Mouse (Mus musculus) embryonic fibroblast, embryonic 13.5 days (primary cell): ENCODE data around the gene Celf2.

ENCODE experiments used
- CTCF ChIP-seq: IDR thresholded peaks from 2 replicates; pipeline ENCODE4 v1.5.1; 2011; ENCODE audit warnings: mild to moderate bottlenecking, control low read depth, low read length, moderate library complexity, borderline replicate concordance; ENCODE audit not compliant: insufficient read depth
- POLR2A ChIP-seq: IDR thresholded peaks from 2 replicates; pipeline ENCODE4 v1.6.1; 2011; ENCODE audit warnings: low read depth, mild to moderate bottlenecking, control low read depth, low read length, moderate library complexity

DNA sequence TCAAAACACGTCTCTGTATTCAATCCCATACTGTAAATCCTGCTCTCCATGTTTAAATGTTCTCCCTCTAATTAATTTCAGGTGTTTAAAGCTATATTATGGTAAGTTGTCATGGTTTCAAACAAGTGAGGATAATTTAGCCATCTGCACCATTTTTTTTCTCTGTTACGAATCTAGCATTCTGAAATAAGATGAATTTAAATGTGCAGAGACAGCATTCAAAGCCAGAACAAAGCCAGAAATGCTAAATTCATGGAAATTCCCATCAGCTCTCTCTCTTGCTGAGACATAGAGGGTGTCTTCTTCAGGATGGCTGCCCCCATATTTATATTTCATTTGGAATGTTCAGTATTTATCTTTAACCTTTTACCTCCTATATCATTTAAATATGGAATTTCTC, 174.5 kb downstream of the Celf2 start:
- no peak for TF ChIP-seq CTCF
- no peak for TF ChIP-seq POLR2A
